Mouse (Mus musculus) urinary bladder, postnatal 10 days (tissue): ENCODE results near the gene Itga2.

Experiments used
- DNase-seq: peaks from one replicate; pipeline ENCODE4 v3.0.0; 2022; ENCODE audit warnings: low spot score

Gene Itga2

DNA sequence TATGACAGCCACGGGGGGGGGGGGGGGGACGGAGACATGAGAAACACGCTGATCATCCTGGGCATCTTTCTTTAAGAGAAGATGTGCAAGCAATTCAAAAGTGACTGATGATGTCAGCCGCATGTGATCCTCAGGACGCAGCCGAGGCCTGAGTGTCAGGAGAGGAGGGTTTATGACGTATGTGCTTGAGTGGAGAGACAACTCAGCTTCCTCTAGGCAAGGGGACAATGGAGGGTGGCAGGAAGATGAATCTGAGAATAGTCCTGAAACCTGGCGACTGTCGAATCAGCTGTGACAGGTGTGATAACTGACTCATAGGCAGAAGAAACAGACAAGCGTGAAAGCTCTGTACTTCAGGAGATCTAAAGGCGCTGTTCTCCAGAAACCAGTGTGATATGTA is 53.2 kb downstream of the Itga2 start:
- no peak for DNase-seq

DNA sequence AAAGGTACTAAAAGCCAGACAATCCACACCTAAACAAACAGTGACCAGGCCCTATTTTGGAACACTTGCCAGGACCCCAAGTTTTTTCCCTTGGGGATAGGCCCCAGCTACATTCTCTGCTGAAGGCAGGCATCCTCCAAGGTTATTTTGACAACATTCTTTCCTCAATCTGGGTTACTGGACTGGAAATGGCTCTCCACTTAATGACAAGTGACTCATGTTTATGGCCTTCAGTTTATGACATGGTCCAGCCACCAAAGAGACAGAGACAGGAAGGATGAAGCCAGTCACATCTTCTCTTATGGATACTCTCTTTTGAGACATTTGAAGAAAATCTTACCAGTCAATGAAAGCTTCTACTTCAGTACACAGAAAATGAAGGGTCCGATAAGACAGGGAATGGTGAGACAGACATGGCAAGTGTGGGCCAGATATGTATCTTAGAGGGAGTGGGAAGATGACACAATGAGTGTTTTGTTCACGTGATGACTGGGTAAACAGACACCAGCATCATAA is 55.8 kb downstream of the Itga2 start:
- no peak for DNase-seq

DNA sequence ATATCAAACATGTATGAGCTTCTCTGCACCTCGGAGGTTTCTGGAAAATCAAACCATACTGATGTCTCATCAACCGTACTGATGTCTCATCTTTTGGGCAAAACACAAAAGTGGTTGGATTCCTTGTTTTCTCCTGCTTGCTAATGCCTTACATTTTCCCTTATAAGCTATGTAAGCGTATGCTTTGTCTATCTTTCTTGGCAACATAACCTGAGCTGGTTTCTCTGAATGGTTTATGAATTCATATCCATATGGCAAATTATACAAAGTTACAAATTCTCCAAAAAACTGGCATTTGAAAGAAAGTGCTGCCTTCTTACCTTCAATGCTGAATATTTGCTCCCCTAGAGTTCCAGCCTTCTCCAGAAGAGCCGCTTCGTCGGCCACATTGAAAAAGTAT is 57.2 kb downstream of the Itga2 start:
- DNase-seq: no peak

DNA sequence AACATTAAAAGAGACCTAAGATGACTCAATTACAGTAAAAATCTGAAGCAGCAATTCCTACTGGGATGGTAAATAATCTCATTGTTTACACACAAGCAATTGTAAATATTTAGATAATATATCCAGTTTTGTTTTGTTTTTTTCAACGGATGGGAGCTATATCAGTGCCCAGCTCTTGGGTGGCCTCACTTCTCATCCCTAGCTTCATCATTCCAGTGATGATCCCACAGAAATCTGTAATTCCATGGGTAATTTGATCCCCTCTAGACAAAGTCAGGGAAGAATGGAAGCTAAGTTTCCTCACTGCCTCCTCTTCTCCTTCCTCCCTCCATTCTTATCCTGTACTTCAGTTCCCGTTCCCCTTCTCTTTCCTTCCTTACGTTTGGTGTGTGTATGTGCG is 74.4 kb downstream of the Itga2 start:
- no peak for DNase-seq

DNA sequence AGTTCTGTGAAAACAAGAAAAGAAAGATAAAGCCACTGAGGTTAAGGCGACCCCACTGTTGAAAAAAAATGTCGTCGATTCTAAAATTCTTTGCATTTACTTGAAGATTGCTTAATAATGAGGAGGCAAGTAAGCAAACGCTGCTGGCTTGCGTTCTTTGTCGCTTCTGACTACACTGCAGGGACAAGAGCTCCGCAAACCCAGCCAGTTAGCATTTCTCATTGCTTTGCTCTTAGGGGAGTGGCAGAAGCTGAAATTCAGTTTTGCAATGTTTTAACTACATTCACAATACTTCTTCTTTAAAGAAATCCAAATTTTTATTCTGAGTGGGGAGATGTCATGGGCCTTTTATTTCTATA is 75.7 kb downstream of the Itga2 start:
- no peak for DNase-seq

DNA sequence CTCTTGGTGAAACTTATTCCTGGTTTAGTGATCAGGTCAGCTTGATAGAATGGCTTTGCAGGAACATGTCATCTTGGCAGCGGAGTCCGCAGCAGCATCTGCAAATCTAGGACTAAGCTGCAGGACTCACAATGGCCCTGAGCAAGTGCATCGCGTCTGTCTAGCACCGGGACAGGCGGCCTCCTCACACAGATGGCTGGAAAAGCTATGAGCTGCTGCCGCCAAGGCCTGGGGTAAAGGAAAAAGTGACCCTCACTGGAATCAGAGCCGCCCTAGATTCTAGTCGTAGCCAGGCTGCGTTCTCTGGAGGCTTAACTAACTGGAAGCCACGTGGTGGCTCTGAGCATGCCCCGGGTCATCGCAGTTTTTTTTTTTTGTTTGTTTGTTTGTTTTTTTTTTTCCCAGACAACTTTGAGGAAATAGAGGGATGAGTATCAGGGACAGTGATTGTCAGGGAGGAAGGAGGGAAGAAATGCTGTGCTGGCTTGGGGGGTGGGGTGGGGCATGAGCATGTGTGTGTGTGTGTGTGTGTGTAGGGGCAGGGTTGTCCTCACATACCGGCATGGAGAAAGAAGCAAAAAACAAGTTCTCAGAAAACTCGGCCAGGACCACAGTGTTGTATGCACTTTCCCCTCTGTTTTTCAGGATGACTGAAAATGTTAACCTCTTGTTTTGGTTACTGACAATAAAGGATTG is 76.2 kb downstream of the Itga2 start:
- DNase-seq: no peak

DNA sequence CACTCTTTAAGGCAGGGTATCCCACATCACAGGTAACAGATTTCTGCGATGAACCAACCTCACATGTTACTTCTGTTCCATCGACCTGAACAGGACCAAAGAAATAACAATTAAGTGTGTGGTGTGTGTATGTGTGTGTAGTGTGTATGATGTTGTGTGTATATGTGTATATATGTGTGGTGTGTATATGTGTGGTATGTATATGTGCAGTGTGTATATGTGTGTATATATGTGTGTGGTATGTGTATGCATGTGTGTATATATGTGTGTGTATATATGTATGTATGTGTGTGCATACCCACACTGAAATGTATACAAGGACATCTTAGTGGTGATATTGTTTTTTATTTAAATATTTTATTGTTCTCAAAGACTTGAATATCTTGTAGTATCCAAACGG is 77.5 kb downstream of the Itga2 start:
- DNase-seq: no peak

DNA sequence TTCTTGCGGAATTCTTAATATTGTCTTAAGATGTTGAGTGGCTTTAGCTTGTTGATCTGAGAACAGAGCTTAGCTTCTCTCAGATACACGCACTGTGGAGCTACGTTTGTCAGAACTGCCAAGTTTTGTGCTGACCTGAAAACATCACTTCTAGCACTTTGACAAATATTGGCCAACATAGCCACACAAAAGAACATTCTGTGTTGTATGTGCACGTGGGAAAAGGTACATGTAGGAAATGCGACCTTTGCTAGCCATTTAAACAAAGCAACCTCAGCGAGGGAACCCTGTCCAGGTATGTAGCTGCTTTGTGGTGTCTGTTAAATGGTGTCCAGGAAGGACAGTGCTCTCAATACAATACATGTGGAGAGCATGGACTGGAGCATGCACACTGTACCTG is 77.9 kb downstream of the Itga2 start:
- no peak for DNase-seq

DNA sequence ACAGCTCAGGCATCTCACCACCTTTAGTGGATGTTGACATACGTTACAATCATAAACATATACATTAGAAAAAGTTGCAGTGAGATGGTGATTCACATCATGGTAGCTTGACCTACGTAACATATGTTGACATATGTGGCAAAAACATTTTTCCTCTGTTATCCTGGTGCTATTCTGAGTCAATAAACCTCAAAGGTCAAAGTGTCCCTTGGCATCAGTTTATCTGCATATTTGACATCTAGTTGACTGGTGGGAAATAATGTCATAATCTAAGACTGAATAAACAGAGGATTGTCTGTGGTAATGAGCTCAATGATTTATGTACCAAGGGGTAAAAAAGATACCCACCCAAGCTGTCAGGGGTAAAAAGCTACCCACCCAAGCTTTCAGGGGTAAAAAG is 78.7 kb downstream of the Itga2 start:
- DNase-seq: no peak

DNA sequence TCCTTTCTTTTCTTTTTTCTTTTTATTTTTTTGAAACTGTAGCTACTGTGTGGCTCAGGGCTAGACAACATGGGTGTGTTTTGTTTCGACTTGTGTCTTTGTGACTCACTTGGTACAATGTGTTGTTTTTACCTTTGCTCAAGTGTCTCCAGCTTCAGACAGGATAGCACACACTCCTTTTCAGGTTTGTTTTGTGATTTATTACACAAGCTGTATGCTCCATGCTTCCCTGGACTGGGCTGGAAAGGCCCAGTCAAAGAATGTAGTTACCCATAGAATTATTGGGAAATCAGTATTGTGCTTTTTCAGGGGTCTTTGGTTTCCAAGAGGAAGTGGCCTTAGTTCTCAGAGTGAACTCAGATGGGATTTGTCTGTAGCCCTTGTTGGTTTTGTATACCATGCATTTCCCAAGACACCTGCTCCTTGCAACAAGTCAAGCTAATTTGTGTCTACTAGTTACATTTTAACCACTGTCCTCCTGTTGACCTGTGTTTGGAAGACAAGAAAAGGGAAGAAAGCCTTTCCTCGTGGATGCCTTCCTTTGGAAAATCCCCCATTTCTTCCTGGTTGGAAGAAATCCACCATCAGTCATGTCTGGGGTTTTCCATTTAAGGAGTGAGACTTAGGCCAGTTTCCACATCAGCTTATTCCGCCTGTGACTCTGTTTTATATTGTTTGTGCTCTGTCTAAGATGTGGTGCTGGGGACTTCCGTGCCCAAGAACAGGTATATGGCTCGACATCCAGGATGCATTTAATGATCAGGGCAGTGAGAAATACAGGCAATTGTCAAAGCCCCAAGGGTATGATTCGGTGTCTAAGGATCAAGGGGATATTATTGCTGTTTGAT is 79.4 kb downstream of the Itga2 start:
- no peak for DNase-seq

DNA sequence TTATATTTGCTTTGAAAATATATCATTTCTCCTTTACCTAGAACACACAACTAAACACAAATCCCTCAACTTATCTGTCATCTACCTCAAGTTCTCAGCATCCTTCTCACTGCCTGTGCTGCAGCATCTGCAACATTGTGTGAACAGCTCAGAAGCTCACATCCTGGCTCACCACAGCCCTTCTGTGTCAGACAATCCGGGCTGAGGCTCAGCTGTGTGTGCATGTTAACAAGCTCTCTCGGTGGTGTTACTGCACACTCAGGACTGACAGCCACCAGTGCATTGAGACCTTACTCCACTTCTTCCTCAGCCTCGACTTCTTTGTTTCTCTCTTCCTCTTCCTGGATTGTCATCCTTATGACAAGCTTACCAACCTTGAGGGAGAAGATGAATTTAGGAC is 83.0 kb downstream of the Itga2 start:
- no peak for DNase-seq

DNA sequence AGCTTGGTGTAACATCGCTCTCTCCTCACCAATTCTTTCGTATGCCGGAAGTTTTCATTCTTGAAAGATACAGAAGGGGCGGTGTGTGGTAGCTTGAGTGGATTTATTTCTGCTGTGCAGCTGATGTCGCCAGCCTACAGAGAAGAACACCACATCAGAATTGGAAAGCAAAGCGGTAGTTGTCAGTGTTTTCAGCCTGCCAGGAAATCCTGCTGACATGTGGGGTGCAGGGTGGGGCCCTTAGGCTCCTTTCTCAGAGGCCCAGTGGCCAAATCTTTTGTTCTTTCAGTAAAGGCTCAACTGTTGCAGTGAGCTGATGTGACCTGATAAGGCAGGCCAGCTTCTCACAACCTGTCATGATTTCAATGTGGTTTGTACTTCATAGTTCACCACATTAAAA is 86.1 kb downstream of the Itga2 start:
- no peak for DNase-seq

DNA sequence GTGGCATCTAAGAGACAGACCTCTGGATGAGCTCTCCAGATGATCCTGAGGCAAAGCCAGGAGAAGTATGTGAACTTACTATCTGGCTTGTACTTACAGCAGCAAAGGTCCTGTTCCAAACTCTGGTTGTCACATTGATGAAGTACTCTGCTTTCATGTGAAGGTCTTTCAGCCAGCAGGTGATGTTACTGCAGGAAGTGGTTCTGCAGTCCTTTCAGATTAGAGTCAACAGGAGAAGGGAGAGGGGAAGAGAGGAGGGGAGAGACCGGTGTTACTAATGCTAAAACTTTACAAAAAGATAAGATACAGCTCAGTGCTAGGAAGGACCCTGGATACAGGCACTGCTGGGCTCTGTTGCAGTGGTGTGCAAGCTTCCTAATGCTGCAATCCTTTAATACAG is 88.6 kb downstream of the Itga2 start:
- DNase-seq: no peak

DNA sequence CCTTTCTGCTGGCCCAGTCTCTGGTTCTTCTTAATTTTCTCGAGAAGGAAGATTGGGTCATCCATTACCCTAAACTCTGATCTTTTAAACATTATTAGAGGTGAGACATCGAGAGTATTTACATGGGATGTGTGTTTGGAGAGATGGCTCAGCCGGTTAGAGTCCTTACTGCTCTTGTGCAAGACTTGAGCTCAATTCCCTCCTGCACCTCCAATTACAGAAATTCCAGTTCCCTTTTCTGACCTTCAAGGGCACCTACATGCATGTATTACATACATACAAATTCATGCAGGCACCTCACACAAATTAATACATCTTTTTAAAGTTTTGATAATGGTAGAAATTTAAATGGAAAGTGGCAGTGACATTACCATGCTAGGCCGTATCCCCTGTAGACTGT is 91.4 kb downstream of the Itga2 start:
- no peak for DNase-seq

DNA sequence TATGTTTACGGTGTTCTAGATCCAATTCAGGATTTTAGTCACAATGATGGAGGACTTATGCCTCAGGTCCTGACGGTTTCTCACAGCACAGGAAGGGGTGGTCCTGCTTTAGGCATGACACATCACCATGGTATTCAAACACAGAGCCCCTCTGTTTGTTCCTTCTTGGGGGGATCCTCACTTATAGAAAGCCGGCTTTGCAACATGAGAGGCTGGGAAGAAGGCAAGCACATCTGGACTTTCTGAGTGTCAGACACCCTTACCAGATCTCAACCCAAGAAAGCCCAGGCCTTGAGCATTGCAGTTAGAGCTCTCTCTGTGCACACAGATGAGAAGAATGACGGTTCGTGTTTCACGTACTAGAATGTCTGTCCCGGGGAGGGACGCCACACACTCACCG is 92.8 kb downstream of the Itga2 start:
- no peak for DNase-seq

DNA sequence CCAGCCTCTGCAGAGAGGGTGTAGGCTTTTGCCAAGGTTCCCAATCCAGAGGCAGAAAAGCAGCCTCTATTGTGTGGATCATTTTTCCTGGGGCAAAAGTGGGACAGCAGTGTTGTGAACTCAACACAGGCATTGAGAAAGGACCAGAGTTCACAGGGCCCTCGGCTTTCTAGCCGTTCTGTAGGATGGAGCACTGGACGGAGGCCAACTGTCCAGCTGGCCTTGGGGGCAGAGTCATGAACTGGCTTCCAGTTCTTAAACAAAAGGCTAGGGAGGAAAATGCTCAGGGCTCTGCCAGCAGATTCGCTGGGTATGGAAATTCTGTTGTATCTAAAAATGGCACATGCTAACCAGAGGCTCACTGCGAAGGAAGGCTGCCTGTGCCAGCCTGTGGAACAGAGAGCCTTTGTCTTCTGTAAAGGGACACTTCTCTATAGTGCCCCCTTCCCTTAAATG is 93.3 kb downstream of the Itga2 start:
- DNase-seq: no peak

DNA sequence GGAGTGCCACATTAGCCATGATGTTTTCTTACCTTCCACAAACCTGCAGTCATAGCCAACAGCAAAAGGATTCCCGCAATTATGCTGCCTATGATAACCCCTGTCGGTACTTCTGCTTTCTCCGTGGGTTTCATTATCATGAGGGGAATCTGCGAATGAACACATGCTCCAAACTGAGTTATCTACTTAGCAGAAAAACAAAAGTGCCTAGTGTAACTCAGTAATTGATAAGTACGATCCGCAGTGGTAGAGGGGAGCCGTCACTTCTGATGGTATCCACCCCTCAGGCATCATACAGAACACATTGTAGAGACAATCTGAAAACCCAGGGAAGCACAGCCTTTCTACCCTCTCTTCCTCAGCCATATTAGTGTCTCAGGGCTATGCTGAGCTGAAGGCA is 94.8 kb downstream of the Itga2 start:
- DNase-seq: no peak

DNA sequence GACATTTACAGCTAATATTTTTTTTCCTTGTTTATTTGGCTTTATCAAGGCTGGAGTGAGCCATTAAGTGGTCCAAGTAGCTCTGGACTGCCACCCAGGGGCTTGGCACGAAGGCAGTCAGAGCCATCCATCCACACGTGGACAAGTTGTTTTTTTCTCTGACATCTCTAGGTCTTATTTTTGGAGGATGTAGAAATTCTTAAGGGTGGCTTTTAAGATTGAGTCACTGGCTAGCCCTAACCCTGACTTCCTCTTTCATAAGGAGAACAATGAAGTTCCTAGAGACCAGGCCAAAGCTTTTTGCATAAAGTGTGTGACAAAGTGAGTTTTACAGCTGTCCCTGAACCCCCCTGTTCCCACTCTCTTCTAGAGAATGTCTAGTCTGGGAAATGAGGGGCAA is 97.3 kb downstream of the Itga2 start:
- DNase-seq: no peak

DNA sequence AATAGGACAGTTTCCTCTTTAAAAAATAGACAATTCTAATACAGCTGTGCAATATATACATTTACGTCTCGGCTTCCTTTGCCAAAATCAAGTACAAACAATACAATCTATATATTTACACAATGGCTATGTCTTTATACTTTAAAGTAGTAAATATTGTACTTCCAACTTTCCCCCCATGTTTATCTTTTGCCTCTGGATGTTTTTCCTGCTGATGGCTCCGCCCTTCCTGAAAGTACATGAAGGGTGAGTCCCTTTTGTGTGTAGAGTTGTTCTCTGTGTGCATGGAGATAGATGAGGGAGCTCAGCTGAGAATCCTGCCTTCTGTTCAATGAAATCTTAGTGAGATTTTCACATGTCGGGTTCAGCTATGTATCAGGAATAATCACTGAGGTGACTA is 98.5 kb downstream of the Itga2 start:
- DNase-seq: no peak

DNA sequence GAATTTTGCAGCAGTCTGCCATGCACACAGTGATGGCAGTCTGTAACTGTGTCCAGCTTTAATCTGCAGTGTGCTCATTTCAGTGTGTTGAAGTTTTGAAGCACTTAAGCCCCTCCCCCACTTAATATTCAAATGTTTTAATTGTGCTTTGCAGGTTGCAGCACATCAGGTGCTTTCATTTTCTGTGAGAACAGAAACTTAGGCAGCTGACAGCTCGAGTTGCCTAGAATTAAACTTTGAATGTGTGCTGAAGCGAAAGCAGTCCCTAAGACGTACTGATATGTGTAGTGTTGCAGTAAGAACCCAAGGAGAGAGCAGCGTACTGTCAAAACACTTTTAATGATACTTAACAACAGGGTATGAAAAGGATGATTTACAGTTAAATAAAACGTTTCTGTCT is 99.1 kb downstream of the Itga2 start:
- no peak for DNase-seq

DNA sequence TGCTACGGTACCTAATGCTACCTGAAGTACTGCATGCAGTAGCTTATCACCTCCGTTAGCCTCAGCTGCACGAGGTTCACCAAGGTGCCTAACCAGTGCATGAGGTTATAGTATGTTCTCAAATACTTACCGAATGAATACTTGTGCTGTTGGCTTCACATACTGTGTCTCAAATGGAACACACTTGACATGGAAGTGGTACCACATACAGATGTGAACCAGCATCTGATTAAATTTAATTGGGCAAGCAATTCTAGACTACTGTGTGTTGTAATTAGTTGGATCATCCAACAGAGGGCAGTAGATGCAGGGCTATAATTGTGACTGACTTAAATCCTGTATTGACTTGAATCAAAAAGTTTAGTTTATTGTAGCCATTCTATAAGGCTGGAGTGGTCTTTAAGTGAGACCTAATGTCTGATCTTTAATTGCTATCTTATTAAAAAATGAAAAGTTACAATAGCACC is 100.5 kb downstream of the Itga2 start:
- DNase-seq: no peak

DNA sequence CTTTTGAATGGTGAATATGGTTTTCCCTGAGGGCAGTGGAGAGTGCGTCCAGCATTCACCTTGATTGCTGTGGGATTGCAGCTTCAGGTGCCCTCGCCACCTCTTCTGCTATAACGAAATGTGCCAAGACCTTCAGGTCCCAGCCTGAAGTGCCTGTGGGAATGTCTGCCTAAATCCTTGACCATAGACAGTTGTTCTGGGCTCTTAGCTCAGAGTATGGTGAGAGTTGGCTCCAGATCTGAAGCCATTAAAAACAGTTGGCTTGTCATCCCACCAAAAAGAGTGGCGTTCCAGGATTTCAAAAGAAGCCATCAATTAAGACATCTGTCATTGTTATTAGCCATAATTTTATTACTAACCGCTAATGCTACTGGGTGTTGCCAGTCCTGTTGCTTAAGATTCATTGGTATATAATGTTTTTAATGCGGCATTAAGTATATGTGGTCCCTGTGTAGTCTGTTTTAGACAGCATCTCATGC is 106.5 kb downstream of the Itga2 start:
- no peak for DNase-seq

DNA sequence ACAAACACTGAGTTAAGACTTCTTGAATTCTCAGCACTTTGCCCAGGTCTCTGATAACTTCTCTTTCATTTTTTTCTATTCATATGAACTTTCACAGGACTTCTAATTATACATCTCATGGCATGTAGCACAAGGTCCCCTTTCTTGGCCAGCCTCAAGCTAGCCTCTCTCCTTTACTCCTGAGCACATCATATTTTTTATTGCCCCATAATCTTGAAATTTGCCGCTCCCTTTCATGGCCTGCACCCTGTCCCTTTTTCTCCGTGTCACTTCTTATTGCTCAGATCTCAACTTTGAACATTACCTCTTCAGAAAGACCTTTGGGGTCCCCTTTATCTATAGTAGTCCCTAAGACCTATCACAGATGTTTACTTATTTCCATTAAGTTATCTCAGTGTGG is 109.0 kb downstream of the Itga2 start:
- no peak for DNase-seq
